Mouse (Mus musculus): ENCODE measurements around the gene Lgals9. TPM values are rescaled to one million over a fixed set of nuclear protein-coding genes. Genes with fewer than 3 reads are reported as not detected.

Gene Lgals9
- polyA plus RNA-seq, 1 experiment: 58.6 TPM

- H3K4me3 ChIP-seq (replicated peaks; ENCODE audit: control insufficient read depth, low read depth, low read length): no peak overlapping the region
- no peaks in the 10 kb centered on the region for H3K4me1 ChIP-seq (ENCODE audit: control insufficient read depth, insufficient read depth, low read length)
- TF ChIP-seq POLR2A (IDR thresholded peaks at IDR 0.05; ENCODE audit: borderline replicate concordance, control insufficient read depth, low read depth, low read length) (no peak), CTCF (IDR thresholded peaks at IDR 0.05; ENCODE audit: control insufficient read depth, insufficient read depth, low read length) (no peak)
- WGBS: 62% methylated on average over 5 of the region's 5 CpGs
- H3K27ac ChIP-seq (ENCODE audit: control insufficient read depth, insufficient read depth, low read depth, low read length, poor library complexity): no peak overlapping the region
Observed at GRCm38 (mm10) chr11:78961221-78961620, 23.5 kb downstream of the Lgals9 start.

GRCm38 (mm10) chr11:78959841-78960520, 24.8 kb downstream of the Lgals9 start:
- no peak overlapping the region for H3K27ac ChIP-seq (ENCODE audit: control insufficient read depth, insufficient read depth, low read depth, low read length, poor library complexity)
- TF ChIP-seq POLR2A (IDR thresholded peaks at IDR 0.05; ENCODE audit: borderline replicate concordance, control insufficient read depth, low read depth, low read length) (no peak), CTCF (IDR thresholded peaks at IDR 0.05; ENCODE audit: control insufficient read depth, insufficient read depth, low read length) (peak; percentile 55)
- H3K4me1 ChIP-seq (ENCODE audit: control insufficient read depth, insufficient read depth, low read length): no peaks in the 10 kb centered on the region
- H3K4me3 ChIP-seq (replicated peaks; ENCODE audit: control insufficient read depth, low read depth, low read length): no peak overlapping the region
- 61% methylated on average over 5 of the region's 5 CpGs for WGBS

GRCm38 (mm10) chr11:78959367-78959766, 25.4 kb downstream of the Lgals9 start:
- no peak overlapping the region for H3K4me3 ChIP-seq (replicated peaks; ENCODE audit: control insufficient read depth, low read depth, low read length)
- H3K27ac ChIP-seq (ENCODE audit: control insufficient read depth, insufficient read depth, low read depth, low read length, poor library complexity): no peak overlapping the region
- 59% methylated on average over 8 of the region's 8 CpGs for WGBS
- TF ChIP-seq POLR2A (IDR thresholded peaks at IDR 0.05; ENCODE audit: borderline replicate concordance, control insufficient read depth, low read depth, low read length) (no peak), CTCF (IDR thresholded peaks at IDR 0.05; ENCODE audit: control insufficient read depth, insufficient read depth, low read length) (no peak)
- H3K4me1 ChIP-seq (ENCODE audit: control insufficient read depth, insufficient read depth, low read length): no peaks in the 10 kb centered on the region

GRCm38 (mm10) chr11:78956260-78956659, 28.5 kb downstream of the Lgals9 start:
- 0 out of 2 replicates have a peak, but pooled peaks cover 1% of the 10 kb centered on the region for H3K4me1 ChIP-seq (ENCODE audit: control insufficient read depth, insufficient read depth, low read length)
- H3K4me3 ChIP-seq (replicated peaks; ENCODE audit: control insufficient read depth, low read depth, low read length): no peak overlapping the region
- H3K27ac ChIP-seq (ENCODE audit: control insufficient read depth, insufficient read depth, low read depth, low read length, poor library complexity): no peak overlapping the region
- peak; percentile 87 for TF ChIP-seq CTCF (IDR thresholded peaks at IDR 0.05; ENCODE audit: control insufficient read depth, insufficient read depth, low read length)
- no peak for TF ChIP-seq POLR2A (IDR thresholded peaks at IDR 0.05; ENCODE audit: borderline replicate concordance, control insufficient read depth, low read depth, low read length)
- WGBS: 10% methylated on average over 7 of the region's 7 CpGs

- Histone ChIP-seq H3K27ac (ENCODE audit: control insufficient read depth, insufficient read depth, low read depth, low read length, poor library complexity) (no peak overlapping the region), H3K4me3 (replicated peaks; ENCODE audit: control insufficient read depth, low read depth, low read length) (no peak overlapping the region), H3K4me1 (ENCODE audit: control insufficient read depth, insufficient read depth, low read length) (peaks cover 1% of the 10 kb centered on the region; the same call in 1 of the 2 replicates)
- no peak for TF ChIP-seq CTCF (IDR thresholded peaks at IDR 0.05; ENCODE audit: control insufficient read depth, insufficient read depth, low read length)
- no peak for TF ChIP-seq POLR2A (IDR thresholded peaks at IDR 0.05; ENCODE audit: borderline replicate concordance, control insufficient read depth, low read depth, low read length)
- 9% methylated on average over 17 of the region's 17 CpGs for WGBS
Observed at GRCm38 (mm10) chr11:78952467-78952866, 32.3 kb downstream of the Lgals9 start.

- Histone ChIP-seq H3K27ac (ENCODE audit: control insufficient read depth, insufficient read depth, low read depth, low read length, poor library complexity) (no peak overlapping the region), H3K4me1 (ENCODE audit: control insufficient read depth, insufficient read depth, low read length) (peaks cover 1% of the 10 kb centered on the region; the same call in 1 of the 2 replicates), H3K4me3 (replicated peaks; ENCODE audit: control insufficient read depth, low read depth, low read length) (no peak overlapping the region)
- TF ChIP-seq POLR2A (IDR thresholded peaks at IDR 0.05; ENCODE audit: borderline replicate concordance, control insufficient read depth, low read depth, low read length) (no peak), CTCF (IDR thresholded peaks at IDR 0.05; ENCODE audit: control insufficient read depth, insufficient read depth, low read length) (no peak)
- 37% methylated on average over 8 of the region's 8 CpGs for WGBS
Observed at GRCm38 (mm10) chr11:78950365-78950764, 34.4 kb downstream of the Lgals9 start.

- no peak for TF ChIP-seq POLR2A (IDR thresholded peaks at IDR 0.05; ENCODE audit: borderline replicate concordance, control insufficient read depth, low read depth, low read length)
- no peak for TF ChIP-seq CTCF (IDR thresholded peaks at IDR 0.05; ENCODE audit: control insufficient read depth, insufficient read depth, low read length)
- H3K27ac ChIP-seq (ENCODE audit: control insufficient read depth, insufficient read depth, low read depth, low read length, poor library complexity): no peak overlapping the region
- WGBS: 89% methylated on average over 1 of the region's 1 CpGs
- no peak overlapping the region for H3K4me3 ChIP-seq (replicated peaks; ENCODE audit: control insufficient read depth, low read depth, low read length)
- no peaks in the 10 kb centered on the region for H3K4me1 ChIP-seq (ENCODE audit: control insufficient read depth, insufficient read depth, low read length)
Observed at GRCm38 (mm10) chr11:78943083-78943482, 41.7 kb downstream of the Lgals9 start.

- H3K27ac ChIP-seq (ENCODE audit: control insufficient read depth, insufficient read depth, low read depth, low read length, poor library complexity): no peak overlapping the region
- TF ChIP-seq CTCF (IDR thresholded peaks at IDR 0.05; ENCODE audit: control insufficient read depth, insufficient read depth, low read length): no peak
- no peak for TF ChIP-seq POLR2A (IDR thresholded peaks at IDR 0.05; ENCODE audit: borderline replicate concordance, control insufficient read depth, low read depth, low read length)
- 39% methylated on average over 6 of the region's 6 CpGs for WGBS
- H3K4me3 ChIP-seq (replicated peaks; ENCODE audit: control insufficient read depth, low read depth, low read length): no peak overlapping the region
- H3K4me1 ChIP-seq (ENCODE audit: control insufficient read depth, insufficient read depth, low read length): no peaks in the 10 kb centered on the region
Observed at GRCm38 (mm10) chr11:78935178-78935577, 49.6 kb downstream of the Lgals9 start.
